Mouse (Mus musculus) kidney, adult 2 months (tissue): ENCODE data around the gene Timp4. TPM values are rescaled to one million over a fixed set of nuclear protein-coding genes. Genes with fewer than 3 reads are reported as not detected.

ENCODE experiments used
- DNase-seq: peaks from one replicate; pipeline ENCODE4 v3.0.0; 2021
- H3K27ac ChIP-seq: fragments of 200-500 bp; 2 replicates; pipeline ENCODE4 v1.5.1; 2012; ENCODE audit warnings: low read depth, low read length, control low read depth, inconsistent platforms; ENCODE audit not compliant: insufficient read depth
- H3K27me3 ChIP-seq: fragments of 200-500 bp; replicated peaks from 2 replicates; pipeline ENCODE4 v1.6.1; 2012; ENCODE audit warnings: mild to moderate bottlenecking, moderate library complexity, low read length, inconsistent platforms; ENCODE audit not compliant: control insufficient read depth, insufficient read depth
- H3K36me3 ChIP-seq: fragments of 200-500 bp; 2 replicates; pipeline ENCODE4 v1.6.1; 2012; ENCODE audit warnings: mild to moderate bottlenecking, moderate library complexity, low read length, inconsistent platforms; ENCODE audit not compliant: control insufficient read depth, insufficient read depth
- H3K4me1 ChIP-seq: fragments of 200-500 bp; 2 replicates; pipeline ENCODE4 v1.6.1; 2011; ENCODE audit warnings: low read length; ENCODE audit not compliant: control insufficient read depth, insufficient read depth
- H3K4me3 ChIP-seq: fragments of 200-500 bp; 2 replicates; pipeline ENCODE4 v1.5.1; 2011; ENCODE audit warnings: mild to moderate bottlenecking, low read depth, low read length, control low read depth; ENCODE audit not compliant: insufficient read depth
- CTCF ChIP-seq: fragments of 200-500 bp; conservative IDR thresholded peaks from 2 replicates; pipeline ENCODE4 v1.5.1; 2011; ENCODE audit warnings: low read depth, mild to moderate bottlenecking, control low read depth, low read length, moderate library complexity, mixed read lengths; ENCODE audit not compliant: insufficient read depth, insufficient read length
- POLR2A ChIP-seq: fragments of 200-500 bp; IDR thresholded peaks from one replicate; pipeline ENCODE4 v1.6.1; 2011; ENCODE audit warnings: low read depth, low read length, control low read depth
- WGBS: fragments of 180-500 bp; shearing (Covaris S2); methylation state at CpG from one replicate; pipeline ENCODE4 v1.1.7; 2018; 5-methylcytosine and 5-hydroxymethylcytosine counted together
- polyA plus RNA-seq: library from polyadenylated mRNA; depleted of rRNA; stranded (reverse); fragments of >200 nt; gene quantifications from 2 replicates; pipeline ENCODE4 v1.2.3, GENCODE M21; 2012; rRNA removed

Timp4 gene
- polyA plus RNA-seq, 1 experiment = 1.2 TPM

DNA sequence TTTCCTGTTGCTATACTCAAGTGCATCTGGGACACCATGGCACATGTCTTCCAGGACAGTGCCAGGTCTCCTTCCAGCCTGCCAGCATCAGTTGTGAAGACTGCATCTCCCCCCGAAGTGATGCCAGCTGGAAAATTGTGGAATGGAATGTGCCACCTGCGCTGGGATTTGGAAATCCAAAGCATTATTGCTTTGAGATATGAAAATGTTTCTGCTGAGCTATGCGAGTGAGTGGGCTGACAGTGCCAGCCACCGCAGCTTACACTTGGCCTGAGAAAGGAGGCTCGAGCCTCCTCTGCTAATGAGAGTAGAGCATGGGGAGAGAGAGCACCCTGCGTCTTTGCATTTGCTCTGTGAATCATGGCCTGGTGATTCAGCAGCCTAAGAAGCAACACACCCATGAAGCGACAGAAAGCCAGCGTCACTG lies 30.8 kb downstream of the Timp4 start:
- Histone ChIP-seq H3K27ac (no peak overlapping the region), H3K4me3 (no peak overlapping the region), H3K27me3 (no peaks in the 10 kb centered on the region), H3K4me1 (no peaks in the 10 kb centered on the region), H3K36me3 (no peaks in the 10 kb centered on the region)
- 79% methylated on average over 8 of the region's 8 CpGs for WGBS
- TF ChIP-seq POLR2A = no peak
- no peak for TF ChIP-seq CTCF
- DNase-seq = no peak

DNA sequence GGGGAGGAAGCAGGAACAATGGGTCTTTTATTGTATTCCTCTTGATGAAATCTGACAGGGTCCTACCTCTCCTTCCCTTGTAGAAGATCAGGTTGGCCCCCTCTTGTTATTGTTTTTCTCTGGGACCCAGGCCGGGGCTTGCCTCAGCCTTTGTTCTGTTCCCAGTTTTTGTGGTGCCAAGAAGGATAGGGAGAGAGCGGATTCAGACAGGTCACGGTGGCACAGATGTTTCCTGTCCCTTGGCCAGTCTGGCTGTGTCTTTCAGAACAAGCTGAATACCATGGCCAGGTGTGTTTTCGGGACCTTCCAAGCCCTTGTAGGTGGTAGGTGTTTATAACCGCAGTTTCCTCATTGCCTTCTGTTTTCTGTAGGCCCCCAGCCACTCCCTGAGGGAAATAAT lies 38.9 kb downstream of the Timp4 start:
- H3K4me1 ChIP-seq = no peaks in the 10 kb centered on the region
- H3K4me3 ChIP-seq = no peak overlapping the region
- no peak overlapping the region for H3K27ac ChIP-seq
- DNase-seq = no peak
- no peaks in the 10 kb centered on the region for H3K36me3 ChIP-seq
- TF ChIP-seq POLR2A = no peak
- TF ChIP-seq CTCF = no peak
- WGBS = 64% methylated on average over 5 of the region's 5 CpGs
- no peaks in the 10 kb centered on the region for H3K27me3 ChIP-seq

DNA sequence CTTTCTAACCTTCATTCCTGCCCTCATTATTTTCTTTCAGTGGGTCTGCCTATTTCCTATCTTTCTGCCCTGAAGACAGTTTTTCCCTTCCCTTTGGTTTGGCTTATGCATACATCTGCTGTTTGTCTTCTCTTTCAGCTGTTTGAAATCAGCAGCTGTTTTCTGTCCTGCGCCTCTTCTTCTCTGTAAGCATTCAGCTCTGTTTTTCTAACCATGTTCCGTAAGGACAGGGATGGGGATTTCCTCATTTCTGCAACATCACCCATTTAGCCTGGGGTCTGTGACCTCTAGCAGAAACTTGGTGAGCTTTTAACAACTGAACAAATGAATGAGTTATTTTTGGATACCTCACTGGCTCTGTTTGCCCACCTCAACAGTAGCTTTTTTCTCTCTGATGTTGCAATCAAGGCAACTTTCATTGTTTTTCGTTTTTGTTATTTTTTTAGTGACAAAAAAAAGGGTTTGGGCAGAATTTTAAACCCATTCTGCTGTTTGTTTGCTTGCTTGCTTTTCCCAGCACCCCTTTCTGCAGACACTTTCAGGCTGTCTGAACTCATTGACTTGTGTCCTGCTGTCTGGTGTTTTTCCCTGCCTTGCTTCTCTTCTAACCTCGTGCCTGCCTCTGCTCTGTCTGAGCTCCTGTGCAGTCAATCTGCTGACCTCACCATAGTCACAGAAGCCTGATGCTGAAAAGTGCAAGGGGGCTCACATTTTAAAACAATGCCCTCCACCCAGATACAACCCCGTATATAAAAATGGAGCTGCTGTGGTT lies 39.7 kb downstream of the Timp4 start:
- Histone ChIP-seq H3K27ac (no peak overlapping the region), H3K27me3 (no peaks in the 10 kb centered on the region), H3K4me1 (no peaks in the 10 kb centered on the region), H3K36me3 (no peaks in the 10 kb centered on the region), H3K4me3 (no peak overlapping the region)
- WGBS = 54% methylated on average over 5 of the region's 5 CpGs
- DNase-seq = no peak
- TF ChIP-seq POLR2A = no peak
- no peak for TF ChIP-seq CTCF

DNA sequence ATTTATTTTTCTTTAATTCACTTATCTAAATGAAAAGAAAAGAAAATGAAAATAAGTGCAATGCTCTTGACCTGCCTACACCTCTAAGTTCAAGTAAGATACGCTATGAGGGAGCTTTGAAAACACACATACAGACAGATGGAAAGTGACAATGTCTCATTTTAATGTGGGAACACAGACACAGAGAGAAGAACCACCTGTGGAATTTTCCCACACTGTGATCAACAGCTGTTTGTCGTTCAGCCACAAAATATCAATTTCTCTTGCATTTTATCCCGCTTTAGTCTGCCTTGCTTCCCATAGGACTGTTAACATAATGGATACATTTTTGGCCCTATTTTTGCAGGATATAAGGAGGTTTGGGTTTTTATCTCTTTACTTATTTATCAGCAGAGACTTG lies 41.2 kb downstream of the Timp4 start:
- Histone ChIP-seq H3K27me3 (no peaks in the 10 kb centered on the region), H3K27ac (no peak overlapping the region), H3K36me3 (no peaks in the 10 kb centered on the region), H3K4me1 (no peaks in the 10 kb centered on the region), H3K4me3 (no peak overlapping the region)
- no peak for DNase-seq
- TF ChIP-seq POLR2A (no peak), CTCF (no peak)
- WGBS = 68% methylated on average over 3 of the region's 3 CpGs

GRCm38 (mm10) chr6:115210187-115210586 lies 41.8 kb downstream of the Timp4 start:
- Histone ChIP-seq H3K36me3 (no peaks in the 10 kb centered on the region), H3K27me3 (no peaks in the 10 kb centered on the region), H3K27ac (no peak overlapping the region), H3K4me3 (no peak overlapping the region), H3K4me1 (no peaks in the 10 kb centered on the region)
- 53% methylated on average over 2 of the region's 2 CpGs for WGBS
- no peak for TF ChIP-seq CTCF
- no peak for TF ChIP-seq POLR2A
- no peak for DNase-seq

- H3K27me3 ChIP-seq = no peaks in the 10 kb centered on the region
These were observed 49.0 kb downstream of the Timp4 start for GRCm38 (mm10) chr6:115203029-115203428.

GRCm38 (mm10) chr6:115200753-115201152 lies 51.3 kb downstream of the Timp4 start:
- Histone ChIP-seq H3K4me1 (no peaks in the 10 kb centered on the region), H3K27me3 (no peaks in the 10 kb centered on the region), H3K4me3 (no peak overlapping the region), H3K36me3 (no peaks in the 10 kb centered on the region), H3K27ac (no peak overlapping the region)
- WGBS = 65% methylated on average over 3 of the region's 3 CpGs
- no peak for DNase-seq
- TF ChIP-seq POLR2A (no peak), CTCF (no peak)

More at GRCm38 (mm10) chr6:115203029-115203428, 49.0 kb downstream of the Timp4 start:
- no peak for DNase-seq
- Histone ChIP-seq H3K4me3 (no peak overlapping the region), H3K36me3 (no peaks in the 10 kb centered on the region), H3K4me1 (no peaks in the 10 kb centered on the region), H3K27ac (no peak overlapping the region)
- TF ChIP-seq CTCF (no peak), POLR2A (no peak)
- WGBS = 71% methylated on average over 3 of the region's 3 CpGs

Other genes starting within 250 kb of the Timp4 start
- gene Tamm41, start 214.3 kb downstream of the Timp4 start, polyA plus RNA-seq = 28.4 and 33.0 TPM in 2 replicates
- gene Syn2, start 117.3 kb downstream of the Timp4 start, polyA plus RNA-seq = 10.2 and 11.9 TPM in 2 replicates
- not detected in 2 replicates for gene Gm17482, start 24.9 kb downstream of the Timp4 start, polyA plus RNA-seq
- gene Pparg, start 108.7 kb upstream of the Timp4 start, polyA plus RNA-seq = 12.8 and 13.5 TPM in 2 replicates